Mouse (Mus musculus): Measurements from ENCODE around the gene Mvb12b.

Mvb12b gene

DNA sequence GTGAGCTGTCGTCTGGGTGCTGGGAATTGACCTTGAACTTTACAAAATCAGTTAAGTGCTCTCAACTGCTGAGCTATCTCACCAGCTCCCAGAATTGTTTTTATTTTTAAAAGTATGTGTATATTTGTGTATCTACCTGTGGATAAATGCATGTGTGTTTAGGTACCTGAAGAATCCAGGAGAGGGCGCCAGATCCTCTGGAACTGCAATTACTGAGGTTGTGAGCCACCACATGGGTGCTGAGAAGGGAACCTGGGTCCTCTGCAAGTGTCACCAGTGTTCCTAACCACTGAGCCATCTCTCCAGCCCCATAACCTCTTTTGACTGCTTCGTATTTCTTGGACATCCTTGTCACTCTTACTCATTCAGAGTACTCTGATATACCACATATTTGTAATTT lies 193.8 kb downstream of the Mvb12b start:
- peak; percentile 35 for DNase-seq (ENCODE audit: low read depth, low spot score)

DNA sequence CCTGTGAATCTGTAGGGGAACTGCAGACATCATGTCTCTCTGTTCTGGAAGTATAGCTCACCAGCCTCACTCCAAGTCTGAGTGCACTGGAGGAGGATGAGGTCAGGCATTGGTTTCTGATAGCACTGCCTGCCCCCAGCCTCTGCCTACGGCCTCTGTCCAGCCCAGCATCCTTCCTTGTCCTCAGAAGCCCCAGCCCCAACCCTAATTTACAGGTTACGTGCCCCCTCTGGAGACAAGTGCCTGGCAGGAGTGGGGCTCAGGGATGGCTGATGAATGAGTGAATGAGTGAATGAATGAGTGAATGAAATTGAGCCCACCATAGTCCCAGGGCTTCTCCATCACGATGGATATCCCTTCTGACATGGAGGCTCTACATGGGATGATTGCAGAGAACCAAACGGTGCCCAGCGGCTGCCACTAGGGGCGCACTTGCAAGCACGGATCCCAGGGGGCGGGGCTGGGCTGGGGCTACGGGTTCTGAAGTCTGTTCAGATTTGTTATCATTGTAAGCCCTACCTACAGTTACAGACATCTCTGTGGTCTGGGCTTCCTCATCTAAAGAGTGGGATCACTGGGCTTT lies 197.8 kb downstream of the Mvb12b start:
- DNase-seq (ENCODE audit: low read depth, low spot score), result peak; percentile 69

DNA sequence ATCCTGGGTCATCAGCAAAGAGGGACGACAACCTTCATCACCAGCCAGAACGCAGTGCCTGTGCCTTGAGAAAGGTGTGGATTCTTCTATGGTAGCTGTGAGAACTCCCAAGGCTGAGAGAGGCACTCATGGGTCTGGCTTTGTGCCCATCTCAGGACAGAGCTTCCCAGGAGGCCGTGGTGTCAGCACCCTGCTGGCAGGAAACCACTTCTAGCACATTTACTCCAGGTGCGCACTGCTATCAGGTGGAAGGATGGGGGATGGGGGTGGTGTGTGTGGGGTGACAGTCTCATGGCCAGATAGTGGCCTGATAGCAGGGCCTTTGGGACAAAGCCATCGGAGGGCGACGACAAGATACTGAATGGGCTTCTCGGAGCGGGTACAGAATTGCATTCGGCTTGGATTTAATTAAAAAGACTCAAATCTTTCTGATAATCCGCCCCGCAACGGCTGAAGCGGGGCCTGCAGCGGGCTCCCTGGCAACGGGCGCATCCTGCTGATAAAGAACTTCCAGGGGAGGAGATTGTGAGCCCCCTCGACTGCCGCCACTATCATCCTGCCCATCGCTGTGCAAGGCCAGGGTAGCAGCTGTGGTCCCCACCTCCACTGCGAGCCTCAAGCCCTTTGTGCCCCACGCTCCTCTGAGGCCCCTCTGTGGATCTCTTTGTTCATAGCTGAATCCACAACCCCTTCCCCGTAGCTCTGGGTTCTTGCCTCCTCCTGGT lies 198.4 kb downstream of the Mvb12b start:
- DNase-seq (ENCODE audit: low read depth, low spot score), result no peak

DNA sequence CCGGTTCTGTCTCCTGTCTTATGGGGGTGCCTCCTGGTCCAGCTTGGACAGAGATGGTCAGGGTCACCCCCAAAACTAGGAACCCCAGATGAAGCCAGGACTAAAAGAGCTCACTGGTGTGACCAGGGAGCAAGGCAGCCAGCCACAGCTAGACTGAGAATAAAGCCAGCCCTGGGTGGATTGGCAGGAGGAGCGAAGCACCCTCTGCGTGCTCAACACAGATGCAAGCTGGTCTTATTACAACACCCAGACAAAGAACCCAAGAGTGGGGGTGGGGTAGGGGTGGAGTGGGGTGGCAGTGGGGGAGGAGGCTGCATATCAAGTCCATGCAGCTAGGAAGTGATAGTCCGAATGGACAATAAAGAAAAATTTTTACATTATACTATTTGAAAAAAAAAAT lies 204.2 kb downstream of the Mvb12b start:
- DNase-seq (ENCODE audit: low read depth, low spot score), result no peak

DNA sequence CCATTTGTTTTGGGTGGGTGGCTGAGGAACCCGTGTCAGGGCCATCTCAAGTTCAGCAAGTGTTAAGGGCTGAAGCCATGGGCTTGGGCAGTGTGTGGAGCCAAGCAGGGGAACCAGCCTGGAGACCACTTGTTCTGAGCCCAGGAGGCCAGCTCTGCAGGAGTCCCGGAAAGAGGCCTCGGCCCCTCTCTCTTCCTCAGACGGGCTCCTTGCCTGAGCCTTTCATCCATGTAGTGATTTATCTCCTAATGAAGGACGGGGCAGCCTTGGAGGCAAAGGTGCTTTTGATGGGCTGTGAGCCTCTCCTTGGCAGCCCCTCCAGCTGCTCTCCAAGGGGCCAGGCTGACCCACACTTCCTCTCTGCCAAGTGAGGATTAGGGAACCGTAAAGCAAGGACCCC lies 204.7 kb downstream of the Mvb12b start:
- DNase-seq (ENCODE audit: low read depth, low spot score), result no peak

DNA sequence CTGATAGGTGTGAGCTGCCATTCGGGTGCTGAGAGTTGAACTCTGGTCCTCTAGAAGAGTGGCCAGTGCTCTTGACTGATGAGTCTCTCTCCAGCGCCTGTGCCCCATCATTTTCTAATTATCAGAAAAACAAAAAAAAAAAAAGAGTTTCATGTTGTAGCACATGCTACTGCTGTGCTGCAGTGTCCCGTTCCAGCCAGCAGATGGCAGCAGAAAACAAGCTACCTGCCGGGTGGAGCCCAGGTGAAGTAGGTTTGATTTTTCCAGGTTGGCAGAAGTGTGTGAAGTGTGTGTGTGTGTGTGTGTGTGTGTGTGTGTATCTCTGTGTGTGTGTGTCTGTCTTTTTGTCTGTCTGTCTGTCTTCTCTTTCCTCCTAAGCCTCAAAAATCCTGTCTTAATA lies 205.5 kb downstream of the Mvb12b start:
- DNase-seq (ENCODE audit: low read depth, low spot score), result peak; percentile 41
